Mouse (Mus musculus): Measurements from ENCODE around the gene Sphk2.

Sphk2 gene

GRCm38 (mm10) chr7:45717918-45718297, at the start of gene Sphk2:
Gene Sphk2 (minus strand): TSS chr7:45718002.
- DNase-seq (ENCODE audit: low spot score): peak; percentile 98

GRCm38 (mm10) chr7:45767500-45767899, 49.7 kb upstream of the Sphk2 start:
- no peak for DNase-seq (ENCODE audit: low spot score)

- no peak for DNase-seq (ENCODE audit: low spot score)
Observed at GRCm38 (mm10) chr7:45766764-45767163, 49.0 kb upstream of the Sphk2 start.

GRCm38 (mm10) chr7:45765995-45766394, 48.2 kb upstream of the Sphk2 start:
- no peak for DNase-seq (ENCODE audit: low spot score)

- DNase-seq (ENCODE audit: low spot score): no peak
Observed at GRCm38 (mm10) chr7:45760151-45760550, 42.3 kb upstream of the Sphk2 start.

- DNase-seq (ENCODE audit: low spot score): no peak
Observed at GRCm38 (mm10) chr7:45759400-45759799, 41.6 kb upstream of the Sphk2 start.

GRCm38 (mm10) chr7:45755703-45756102, 37.9 kb upstream of the Sphk2 start:
- no peak for DNase-seq (ENCODE audit: low spot score)

- DNase-seq (ENCODE audit: low spot score): no peak
Observed at GRCm38 (mm10) chr7:45750162-45750561, 32.4 kb upstream of the Sphk2 start.

- DNase-seq (ENCODE audit: low spot score): no peak
Observed at GRCm38 (mm10) chr7:45749401-45749800, 31.6 kb upstream of the Sphk2 start.

GRCm38 (mm10) chr7:45748110-45748509, 30.3 kb upstream of the Sphk2 start:
- no peak for DNase-seq (ENCODE audit: low spot score)

- DNase-seq (ENCODE audit: low spot score): no peak
Observed at GRCm38 (mm10) chr7:45747450-45747849, 29.6 kb upstream of the Sphk2 start.

- DNase-seq (ENCODE audit: low spot score): no peak
Observed at GRCm38 (mm10) chr7:45746518-45746917, 28.7 kb upstream of the Sphk2 start.

- DNase-seq (ENCODE audit: low spot score): peak; percentile 81
Observed at GRCm38 (mm10) chr7:45744387-45744786, 26.6 kb upstream of the Sphk2 start.

- no peak for DNase-seq (ENCODE audit: low spot score)
Observed at GRCm38 (mm10) chr7:45742338-45742737, 24.5 kb upstream of the Sphk2 start.

GRCm38 (mm10) chr7:45741777-45742176, 24.0 kb upstream of the Sphk2 start:
- no peak for DNase-seq (ENCODE audit: low spot score)

GRCm38 (mm10) chr7:45741308-45741707, 23.5 kb upstream of the Sphk2 start:
- DNase-seq (ENCODE audit: low spot score): no peak

GRCm38 (mm10) chr7:45739820-45740219, 22.0 kb upstream of the Sphk2 start:
- no peak for DNase-seq (ENCODE audit: low spot score)

GRCm38 (mm10) chr7:45739162-45739763, 21.5 kb upstream of the Sphk2 start:
- DNase-seq (ENCODE audit: low spot score): peak; percentile 71

GRCm38 (mm10) chr7:45733477-45733876, 15.7 kb upstream of the Sphk2 start:
- no peak for DNase-seq (ENCODE audit: low spot score)

- DNase-seq (ENCODE audit: low spot score): no peak
Observed at GRCm38 (mm10) chr7:45730727-45731431, 13.1 kb upstream of the Sphk2 start.

- no peak for DNase-seq (ENCODE audit: low spot score)
Observed at GRCm38 (mm10) chr7:45727625-45728024, 9.8 kb upstream of the Sphk2 start.

- no peak for DNase-seq (ENCODE audit: low spot score)
Observed at GRCm38 (mm10) chr7:45726419-45726818, 8.6 kb upstream of the Sphk2 start.

GRCm38 (mm10) chr7:45725713-45726112, 7.9 kb upstream of the Sphk2 start, which contains the start of gene Spaca4:
Gene Spaca4 (minus strand): TSS chr7:45725813.
- DNase-seq (ENCODE audit: low spot score): no peak

GRCm38 (mm10) chr7:45725151-45725550, 7.3 kb upstream of the Sphk2 start:
- DNase-seq (ENCODE audit: low spot score): no peak

Data from ovary, postnatal 14 days (tissue).